In the genomic region with DNA sequence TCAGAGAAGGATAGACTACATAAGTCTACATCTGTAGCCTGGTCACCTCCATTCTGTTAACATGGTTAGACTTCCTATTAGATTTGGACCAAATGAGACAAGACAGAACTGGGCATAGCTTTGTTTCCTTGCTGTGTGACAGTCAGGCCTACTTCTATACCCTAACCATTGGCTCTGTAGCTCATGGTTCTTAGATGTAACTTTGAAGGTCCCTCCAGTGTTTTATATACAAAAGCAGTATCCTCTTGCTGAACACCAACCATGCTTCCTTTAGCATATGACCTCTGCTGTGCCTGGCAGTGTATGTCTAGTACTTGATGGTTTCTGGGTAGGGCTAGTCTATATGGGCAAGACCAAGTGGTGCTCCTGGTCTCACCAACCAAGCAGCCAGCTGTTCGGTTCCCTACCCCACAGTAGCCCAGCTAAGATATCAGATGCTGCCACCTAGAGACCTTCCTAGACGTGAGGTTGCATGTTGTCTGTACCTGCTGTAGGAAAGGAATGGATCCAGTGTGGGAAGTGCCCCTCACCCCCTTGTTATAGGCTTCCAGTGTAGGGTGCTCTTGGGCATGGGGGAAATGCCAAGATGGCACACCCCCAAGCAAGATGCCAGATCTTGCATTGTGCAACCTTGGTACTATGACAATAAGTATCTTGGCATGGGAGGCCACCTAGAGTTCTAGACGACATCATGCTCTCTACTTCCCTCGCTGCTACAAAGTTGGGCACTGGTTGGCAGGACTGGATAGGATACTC, we compare ENCODE assay signal across 8 mouse cellular contexts. TPM values are rescaled to one million over a fixed set of nuclear protein-coding genes. Genes with fewer than 3 reads are reported as not detected.
DNase-seq lines count a peak whose midpoint lies in the region; ATAC-seq lines count a peak whose summit lies in the region.

No protein-coding gene starts in this region.

- peak overlapping the region; percentile 91; the same call in 1 of the 2 replicates for H3K4me2 ChIP-seq in kidney, embryonic 14.5 days (replicated peaks; ENCODE audit: low read depth, low read length)
- peak overlapping the region; percentile 86 for H3K4me2 ChIP-seq in embryonic facial prominence, embryonic 14.5 days (ENCODE audit: low read depth, low read length)
- peak overlapping the region; percentile 84; the same call in 1 of the 2 replicates for H3K4me2 ChIP-seq in intestine, embryonic 16.5 days (ENCODE audit: low read depth, low read length)
- H3K4me2 ChIP-seq in midbrain, embryonic 15.5 days, result no peak overlapping the region

- no peaks in the 10 kb centered on the region for H3K27me3 ChIP-seq in kidney, embryonic 14.5 days (ENCODE audit: control insufficient read depth, insufficient read depth, low read length)
- no peaks in the 10 kb centered on the region for H3K27me3 ChIP-seq in embryonic facial prominence, embryonic 14.5 days (replicated peaks; ENCODE audit: control insufficient read depth, insufficient read depth, low read length)
- H3K27me3 ChIP-seq in intestine, embryonic 16.5 days (replicated peaks; ENCODE audit: control insufficient read depth, insufficient read depth, low read length), result no peaks in the 10 kb centered on the region
- no peaks in the 10 kb centered on the region for H3K27me3 ChIP-seq in midbrain, embryonic 15.5 days (replicated peaks)

- peak overlapping the region; percentile 76; the same call in 1 of the 2 replicates for H3K9ac ChIP-seq in kidney, embryonic 14.5 days (ENCODE audit: low read depth, low read length)
- peak overlapping the region; percentile 86; the same call in 1 of the 2 replicates for H3K9ac ChIP-seq in embryonic facial prominence, embryonic 14.5 days (ENCODE audit: low read depth, low read length)
- H3K9ac ChIP-seq in intestine, embryonic 16.5 days (ENCODE audit: low read depth, low read length), result peak overlapping the region; percentile 89; the same call in 1 of the 2 replicates
- no peak overlapping the region for H3K9ac ChIP-seq in midbrain, embryonic 15.5 days

- peaks cover 29% of the 10 kb centered on the region for H3K4me1 ChIP-seq in kidney, embryonic 14.5 days (ENCODE audit: control insufficient read depth, insufficient read depth, low read length)
- peaks cover 31% of the 10 kb centered on the region for H3K4me1 ChIP-seq in embryonic facial prominence, embryonic 14.5 days (ENCODE audit: control insufficient read depth, insufficient read depth, low read length)
- H3K4me1 ChIP-seq in intestine, embryonic 16.5 days (ENCODE audit: control insufficient read depth, insufficient read depth, low read length), result peaks cover 45% of the 10 kb centered on the region
- H3K4me1 ChIP-seq in midbrain, embryonic 15.5 days, result peaks cover 47% of the 10 kb centered on the region

- no peak for DNase-seq in kidney, postnatal 4 days
- DNase-seq in embryonic facial prominence, embryonic 14.5 days (ENCODE audit: low spot score), result no peak
- no peak for DNase-seq in spleen, postnatal 36 days (ENCODE audit: low spot score in 2 of 2)
- no peak for DNase-seq in cerebellum, postnatal 25 days
- DNase-seq in thymus, postnatal 0 days (ENCODE audit: low spot score), result no peak

- 34% methylated on average over 4 of the region's 4 CpGs for WGBS in kidney, embryonic 14.5 days
- WGBS in embryonic facial prominence, embryonic 14.5 days, result 36% methylated on average over 4 of the region's 4 CpGs
- 46% methylated on average over 4 of the region's 4 CpGs for WGBS in intestine, embryonic 16.5 days
- WGBS in midbrain, embryonic 15.5 days, result 28% methylated on average over 4 of the region's 4 CpGs

- H3K9me3 ChIP-seq in kidney, embryonic 14.5 days (ENCODE audit: control insufficient read depth, low read length), result no peaks in the 10 kb centered on the region
- no peaks in the 10 kb centered on the region for H3K9me3 ChIP-seq in embryonic facial prominence, embryonic 14.5 days (ENCODE audit: control insufficient read depth, low read length)
- no peaks in the 10 kb centered on the region for H3K9me3 ChIP-seq in intestine, embryonic 16.5 days (ENCODE audit: control insufficient read depth, low read length)
- no peaks in the 10 kb centered on the region for H3K9me3 ChIP-seq in midbrain, embryonic 15.5 days

- peak overlapping the region; percentile 80 for H3K4me3 ChIP-seq in kidney, embryonic 14.5 days (ENCODE audit: low read length)
- peak overlapping the region; percentile 83 for H3K4me3 ChIP-seq in embryonic facial prominence, embryonic 14.5 days (ENCODE audit: low read depth, low read length)
- no peak overlapping the region for H3K4me3 ChIP-seq in intestine, embryonic 16.5 days (ENCODE audit: low read length)
- H3K4me3 ChIP-seq in midbrain, embryonic 15.5 days, result no peak overlapping the region

- H3K27ac ChIP-seq in kidney, embryonic 14.5 days (ENCODE audit: low read depth, low read length), result peak overlapping the region; percentile 76
- H3K27ac ChIP-seq in embryonic facial prominence, embryonic 14.5 days (replicated peaks; ENCODE audit: low read depth, low read length), result peak overlapping the region; percentile 86; the same call in 1 of the 2 replicates
- peak overlapping the region; percentile 92 for H3K27ac ChIP-seq in intestine, embryonic 16.5 days (ENCODE audit: low read length)
- peak overlapping the region; percentile 70; the same call in 1 of the 2 replicates for H3K27ac ChIP-seq in midbrain, embryonic 15.5 days

- no peak for ATAC-seq in kidney, embryonic 14.5 days (ENCODE audit: low FRiP score, low TSS enrichment)
- no peak for ATAC-seq in embryonic facial prominence, embryonic 14.5 days (ENCODE audit: low read depth)
- no peak for ATAC-seq in intestine, embryonic 16.5 days
- no peak for ATAC-seq in midbrain, embryonic 15.5 days (replicated peaks)

- H3K36me3 ChIP-seq in kidney, embryonic 14.5 days (ENCODE audit: control insufficient read depth, insufficient read depth, low read length), result peaks cover 46% of the 10 kb centered on the region
- H3K36me3 ChIP-seq in embryonic facial prominence, embryonic 14.5 days (ENCODE audit: control insufficient read depth, insufficient read depth, low read length), result peaks cover 56% of the 10 kb centered on the region
- H3K36me3 ChIP-seq in intestine, embryonic 16.5 days (ENCODE audit: control insufficient read depth, insufficient read depth, low read length), result peaks cover 15% of the 10 kb centered on the region
- peaks cover 15% of the 10 kb centered on the region for H3K36me3 ChIP-seq in midbrain, embryonic 15.5 days (replicated peaks)

RNA-seq across cellular contexts. Expression of gene Slc25a10, which starts 1.2 kb away (rescaled TPM):
- 65.3 and 79.1 TPM in 2 replicates for polyA plus RNA-seq in kidney, embryonic 14.5 days (2014; fragmentation: Nextera tagmentation; extraction: Ambion mirVana)
- polyA plus RNA-seq in embryonic facial prominence, embryonic 14.5 days (2014; fragmentation: Nextera tagmentation; extraction: Ambion mirVana), result 47.6 and 53.1 TPM in 2 replicates
- polyA plus RNA-seq in intestine, embryonic 16.5 days (2015; fragmentation: Nextera tagmentation; extraction: Ambion mirVana), result 104 and 108 TPM in 2 replicates
- 28.6 and 29.2 TPM in 2 replicates for polyA plus RNA-seq in midbrain, embryonic 15.5 days (2015; fragmentation: Nextera tagmentation; extraction: Ambion mirVana)
- 28.6 and 29.4 TPM in 2 replicates for polyA plus RNA-seq in thymus, postnatal 0 days (2015; fragmentation: Nextera tagmentation; extraction: Ambion mirVana)

RNA-seq across cellular contexts. Expression of gene Mrpl12, which starts 6.1 kb away (rescaled TPM):
- 176 and 218 TPM in 2 replicates for polyA plus RNA-seq in kidney, embryonic 14.5 days (2014; fragmentation: Nextera tagmentation; extraction: Ambion mirVana)
- polyA plus RNA-seq in embryonic facial prominence, embryonic 14.5 days (2014; fragmentation: Nextera tagmentation; extraction: Ambion mirVana), result 135 and 148 TPM in 2 replicates
- polyA plus RNA-seq in intestine, embryonic 16.5 days (2015; fragmentation: Nextera tagmentation; extraction: Ambion mirVana), result 228 and 239 TPM in 2 replicates
- polyA plus RNA-seq in midbrain, embryonic 15.5 days (2015; fragmentation: Nextera tagmentation; extraction: Ambion mirVana), result 112 and 115 TPM in 2 replicates
- 133 and 148 TPM in 2 replicates for polyA plus RNA-seq in thymus, postnatal 0 days (2015; fragmentation: Nextera tagmentation; extraction: Ambion mirVana)

RNA-seq across cellular contexts. Expression of gene Arl16, which starts 23.1 kb away (rescaled TPM):
- 46.4 and 51.5 TPM in 2 replicates for polyA plus RNA-seq in kidney, embryonic 14.5 days (2014; fragmentation: Nextera tagmentation; extraction: Ambion mirVana)
- polyA plus RNA-seq in embryonic facial prominence, embryonic 14.5 days (2014; fragmentation: Nextera tagmentation; extraction: Ambion mirVana), result 43.2 and 46.4 TPM in 2 replicates
- polyA plus RNA-seq in intestine, embryonic 16.5 days (2015; fragmentation: Nextera tagmentation; extraction: Ambion mirVana), result 32.6 and 38.9 TPM in 2 replicates
- polyA plus RNA-seq in midbrain, embryonic 15.5 days (2015; fragmentation: Nextera tagmentation; extraction: Ambion mirVana), result 63.0 and 64.1 TPM in 2 replicates
- polyA plus RNA-seq in thymus, postnatal 0 days (2015; fragmentation: Nextera tagmentation; extraction: Ambion mirVana), result 34.7 and 36.6 TPM in 2 replicates

RNA-seq across cellular contexts. Expression of gene Ccdc137, which starts 32.6 kb away (rescaled TPM):
- polyA plus RNA-seq in kidney, embryonic 14.5 days (2014; fragmentation: Nextera tagmentation; extraction: Ambion mirVana), result 27.4 and 32.8 TPM in 2 replicates
- 27.7 and 27.9 TPM in 2 replicates for polyA plus RNA-seq in embryonic facial prominence, embryonic 14.5 days (2014; fragmentation: Nextera tagmentation; extraction: Ambion mirVana)
- 27.1 and 31.3 TPM in 2 replicates for polyA plus RNA-seq in intestine, embryonic 16.5 days (2015; fragmentation: Nextera tagmentation; extraction: Ambion mirVana)
- polyA plus RNA-seq in midbrain, embryonic 15.5 days (2015; fragmentation: Nextera tagmentation; extraction: Ambion mirVana), result 27.9 and 28.1 TPM in 2 replicates
- polyA plus RNA-seq in thymus, postnatal 0 days (2015; fragmentation: Nextera tagmentation; extraction: Ambion mirVana), result 30.0 and 33.3 TPM in 2 replicates

RNA-seq across cellular contexts. Expression of gene Oxld1, which starts 32.6 kb away (rescaled TPM):
- 14.8 and 18.2 TPM in 2 replicates for polyA plus RNA-seq in kidney, embryonic 14.5 days (2014; fragmentation: Nextera tagmentation; extraction: Ambion mirVana)
- 12.8 and 15.3 TPM in 2 replicates for polyA plus RNA-seq in embryonic facial prominence, embryonic 14.5 days (2014; fragmentation: Nextera tagmentation; extraction: Ambion mirVana)
- polyA plus RNA-seq in intestine, embryonic 16.5 days (2015; fragmentation: Nextera tagmentation; extraction: Ambion mirVana), result 21.0 and 24.6 TPM in 2 replicates
- polyA plus RNA-seq in midbrain, embryonic 15.5 days (2015; fragmentation: Nextera tagmentation; extraction: Ambion mirVana), result 9.8 and 11.4 TPM in 2 replicates
- 15.5 and 18.5 TPM in 2 replicates for polyA plus RNA-seq in thymus, postnatal 0 days (2015; fragmentation: Nextera tagmentation; extraction: Ambion mirVana)

Comparison
In these comparisons a context has a peak if more than half of its experiments do, and no peak if none do; other contexts are left out.
1. H3K4me3 ChIP-seq: peak in kidney, embryonic 14.5 days (single experiment) and embryonic facial prominence, embryonic 14.5 days (single experiment); none in intestine, embryonic 16.5 days (single experiment) and midbrain, embryonic 15.5 days (single experiment).
2. Peak in every context shown above with its lines, with median percentiles within 50 percentile points of each other: H3K27ac ChIP-seq.